Mouse (Mus musculus): ENCODE measurements around the gene Nup93. TPM values are rescaled to one million over a fixed set of nuclear protein-coding genes. Genes with fewer than 3 reads are reported as not detected.
"Not testable (repeated sequence)": the region's sequence is repeated elsewhere in the genome, so short reads cannot be mapped to it uniquely, and the experiment has no call there.

Nup93 gene
- polyA plus RNA-seq (2015; fragmentation: Nextera tagmentation; extraction: Ambion mirVana), result 89.6 and 91.6 TPM in 2 replicates

- Histone ChIP-seq H3K36me3 (no peaks in the 10 kb centered on the region), H3K9ac (peak within 1 kb of the TSS; percentile 89), H3K9me3 (replicated peaks) (no peaks in the 10 kb centered on the region), H3K27ac (peak within 1 kb of the TSS; percentile 70), H3K4me1 (peaks cover 19% of the 10 kb centered on the region), H3K27me3 (no peaks in the 10 kb centered on the region), H3K4me2 (peak within 1 kb of the TSS; percentile 81), H3K4me3 (replicated peaks) (peak within 1 kb of the TSS; percentile 95)
- peak; percentile 98 for ATAC-seq (replicated peaks; ENCODE audit: low FRiP score)
- under 1% methylated on average over 68 of the region's 68 CpGs for WGBS
These were observed at the start of gene Nup93 for GRCm38 (mm10) chr8:94214252-94215173. TSS of gene Nup93 (plus strand) at chr8:94214564.

GRCm38 (mm10) chr8:94165772-94166171 is 48.6 kb upstream of the Nup93 start:
- H3K36me3 ChIP-seq; H3K9ac ChIP-seq; H3K4me3 ChIP-seq (replicated peaks); ATAC-seq (replicated peaks; ENCODE audit: low FRiP score); H3K4me1 ChIP-seq; H3K9me3 ChIP-seq (replicated peaks); H3K27ac ChIP-seq; H3K4me2 ChIP-seq: not testable (repeated sequence)
- 70% methylated on average over 8 of the region's 8 CpGs for WGBS
- H3K27me3 ChIP-seq, result peaks cover 18% of the 10 kb centered on the region

- no peak overlapping the region for H3K9ac ChIP-seq
- H3K36me3 ChIP-seq, result no peaks in the 10 kb centered on the region
- H3K9me3 ChIP-seq (replicated peaks), result no peaks in the 10 kb centered on the region
- 2% methylated on average over 6 of the region's 6 CpGs for WGBS
- peaks cover 33% of the 10 kb centered on the region for H3K27me3 ChIP-seq
- H3K27ac ChIP-seq, result no peak overlapping the region
- peaks cover 20% of the 10 kb centered on the region for H3K4me1 ChIP-seq
- H3K4me2 ChIP-seq, result peak overlapping the region; percentile 36
- ATAC-seq (replicated peaks; ENCODE audit: low FRiP score), result 0 out of 2 replicates have a peak, but pooled peaks have one; percentile 50
- H3K4me3 ChIP-seq (replicated peaks), result no peak overlapping the region
These were observed 47.1 kb upstream of the Nup93 start for GRCm38 (mm10) chr8:94167244-94167643.

GRCm38 (mm10) chr8:94169547-94169946 is 44.8 kb upstream of the Nup93 start:
- 81% methylated on average over 5 of the region's 5 CpGs for WGBS
- H3K4me2 ChIP-seq, result no peak overlapping the region
- no peak overlapping the region for H3K4me3 ChIP-seq (replicated peaks)
- H3K27me3 ChIP-seq, result peaks cover 56% of the 10 kb centered on the region
- no peaks in the 10 kb centered on the region for H3K36me3 ChIP-seq
- peaks cover 33% of the 10 kb centered on the region for H3K4me1 ChIP-seq
- no peak for ATAC-seq (replicated peaks; ENCODE audit: low FRiP score)
- H3K27ac ChIP-seq, result no peak overlapping the region
- H3K9me3 ChIP-seq (replicated peaks), result no peaks in the 10 kb centered on the region
- H3K9ac ChIP-seq, result no peak overlapping the region

GRCm38 (mm10) chr8:94171321-94171755 is 43.0 kb upstream of the Nup93 start:
- Histone ChIP-seq H3K4me1 (peaks cover 33% of the 10 kb centered on the region), H3K9me3 (replicated peaks) (no peaks in the 10 kb centered on the region), H3K27ac (no peak overlapping the region), H3K4me3 (replicated peaks) (peak overlapping the region; percentile 51; the same call in 1 of the 2 replicates), H3K9ac (no peak overlapping the region), H3K27me3 (peaks cover 74% of the 10 kb centered on the region), H3K4me2 (peak overlapping the region; percentile 95), H3K36me3 (no peaks in the 10 kb centered on the region)
- ATAC-seq (replicated peaks; ENCODE audit: low FRiP score), result no peak
- WGBS, result 27% methylated on average over 10 of the region's 10 CpGs

- peaks cover 83% of the 10 kb centered on the region for H3K27me3 ChIP-seq
- ATAC-seq (replicated peaks; ENCODE audit: low FRiP score), result peak; percentile 84
- under 1% methylated on average over 56 of the region's 56 CpGs for WGBS
These were observed 42.1 kb upstream of the Nup93 start, which contains the start of gene Mt2 for GRCm38 (mm10) chr8:94172075-94172808. TSS of gene Mt2 (plus strand) at chr8:94172664.

GRCm38 (mm10) chr8:94172809-94173732 is 41.3 kb upstream of the Nup93 start:
- Histone ChIP-seq H3K27me3 (peaks cover 91% of the 10 kb centered on the region), H3K4me2 (peak overlapping the region; percentile 95), H3K4me3 (replicated peaks) (peak overlapping the region; percentile 51), H3K36me3 (no peaks in the 10 kb centered on the region), H3K9me3 (replicated peaks) (no peaks in the 10 kb centered on the region), H3K4me1 (peaks cover 25% of the 10 kb centered on the region), H3K9ac (peak overlapping the region; percentile 24), H3K27ac (peak overlapping the region; percentile 11)
- ATAC-seq (replicated peaks; ENCODE audit: low FRiP score), result peak; percentile 8; the same call in 1 of the 2 replicates
- 2% methylated on average over 39 of the region's 39 CpGs for WGBS

More at GRCm38 (mm10) chr8:94172075-94172808, 42.1 kb upstream of the Nup93 start, which contains the start of gene Mt2:
- Histone ChIP-seq H3K4me1 (peaks cover 31% of the 10 kb centered on the region), H3K9ac (peak within 1 kb of the TSS; percentile 24), H3K36me3 (no peaks in the 10 kb centered on the region), H3K4me2 (peak within 1 kb of the TSS; percentile 95), H3K4me3 (replicated peaks) (peak within 1 kb of the TSS; percentile 51), H3K9me3 (replicated peaks) (no peaks in the 10 kb centered on the region), H3K27ac (peak within 1 kb of the TSS; percentile 57)

- Histone ChIP-seq H3K4me3 (replicated peaks) (peak overlapping the region; percentile 51), H3K27me3 (peaks cover 98% of the 10 kb centered on the region), H3K4me2 (peak overlapping the region; percentile 95), H3K9me3 (replicated peaks) (no peaks in the 10 kb centered on the region), H3K9ac (no peak overlapping the region), H3K36me3 (no peaks in the 10 kb centered on the region), H3K27ac (no peak overlapping the region), H3K4me1 (peaks cover 29% of the 10 kb centered on the region)
- ATAC-seq (replicated peaks; ENCODE audit: low FRiP score), result no peak
- 42% methylated on average over 11 of the region's 11 CpGs for WGBS
These were observed 40.4 kb upstream of the Nup93 start for GRCm38 (mm10) chr8:94173848-94174403.

- Histone ChIP-seq H3K9ac (no peak overlapping the region), H3K27me3 (peaks cover 98% of the 10 kb centered on the region), H3K36me3 (no peaks in the 10 kb centered on the region), H3K4me3 (replicated peaks) (no peak overlapping the region), H3K27ac (no peak overlapping the region), H3K9me3 (replicated peaks) (no peaks in the 10 kb centered on the region), H3K4me1 (peaks cover 37% of the 10 kb centered on the region), H3K4me2 (no peak overlapping the region)
- ATAC-seq (replicated peaks; ENCODE audit: low FRiP score), result no peak
- WGBS, result 23% methylated on average over 7 of the region's 7 CpGs
These were observed 39.6 kb upstream of the Nup93 start for GRCm38 (mm10) chr8:94174619-94175213.

GRCm38 (mm10) chr8:94177716-94178390 is 36.5 kb upstream of the Nup93 start:
- Histone ChIP-seq H3K27ac (no peak overlapping the region), H3K4me2 (no peak overlapping the region; the same call in 1 of the 2 replicates), H3K9ac (no peak overlapping the region), H3K9me3 (replicated peaks) (no peaks in the 10 kb centered on the region), H3K27me3 (peaks cover 97% of the 10 kb centered on the region), H3K4me1 (peaks cover 31% of the 10 kb centered on the region), H3K36me3 (no peaks in the 10 kb centered on the region), H3K4me3 (replicated peaks) (no peak overlapping the region)
- 47% methylated on average over 7 of the region's 7 CpGs for WGBS
- no peak for ATAC-seq (replicated peaks; ENCODE audit: low FRiP score)
